8 mouse cellular contexts compared by ENCODE assay signal in genomic region chr5:150032075-150032492, GRCm38 (mm10). TPM values are rescaled to one million over a fixed set of nuclear protein-coding genes. Genes with fewer than 3 reads are reported as not detected.
DNase-seq lines count a peak whose midpoint lies in the region; ATAC-seq and TF ChIP-seq lines count a peak whose summit lies in the region.

No protein-coding gene starts in this region.

- H3K27me3 ChIP-seq in forebrain, embryonic 14.5 days (replicated peaks; ENCODE audit: control insufficient read depth, insufficient read depth, low read length) = no peaks in the 10 kb centered on the region
- H3K27me3 ChIP-seq in forebrain, embryonic 15.5 days = no peaks in the 10 kb centered on the region
- no peaks in the 10 kb centered on the region for H3K27me3 ChIP-seq in midbrain, postnatal 0 days (ENCODE audit: insufficient read depth, low read length)
- H3K27me3 ChIP-seq in midbrain, embryonic 15.5 days (replicated peaks) = no peaks in the 10 kb centered on the region
- no peaks in the 10 kb centered on the region for H3K27me3 ChIP-seq in limb, embryonic 15.5 days

- H3K9ac ChIP-seq in forebrain, embryonic 14.5 days (ENCODE audit: low read length) = no peak overlapping the region
- no peak overlapping the region for H3K9ac ChIP-seq in forebrain, embryonic 15.5 days (replicated peaks)
- H3K9ac ChIP-seq in midbrain, postnatal 0 days (replicated peaks; ENCODE audit: low read length, poor library complexity, severe bottlenecking) = no peak overlapping the region
- no peak overlapping the region for H3K9ac ChIP-seq in midbrain, embryonic 15.5 days
- no peak overlapping the region for H3K9ac ChIP-seq in limb, embryonic 15.5 days

- no peak for TF ChIP-seq CTCF in midbrain, postnatal 0 days (IDR thresholded peaks at IDR 0.05)

- H3K4me1 ChIP-seq in forebrain, embryonic 14.5 days (ENCODE audit: control insufficient read depth, insufficient read depth, low read length) = no peaks in the 10 kb centered on the region
- peaks cover 5% of the 10 kb centered on the region; the same call in 1 of the 2 replicates for H3K4me1 ChIP-seq in forebrain, embryonic 15.5 days
- H3K4me1 ChIP-seq in midbrain, postnatal 0 days (ENCODE audit: insufficient read depth, low read length) = no peaks in the 10 kb centered on the region
- H3K4me1 ChIP-seq in midbrain, embryonic 15.5 days = 0 out of 2 replicates have a peak, but pooled peaks cover 2% of the 10 kb centered on the region
- peaks cover 12% of the 10 kb centered on the region for H3K4me1 ChIP-seq in limb, embryonic 15.5 days

- H3K4me2 ChIP-seq in forebrain, embryonic 14.5 days (ENCODE audit: low read length) = no peak overlapping the region
- H3K4me2 ChIP-seq in forebrain, embryonic 15.5 days (replicated peaks) = no peak overlapping the region
- H3K4me2 ChIP-seq in midbrain, postnatal 0 days (ENCODE audit: low read depth, low read length, poor library complexity, severe bottlenecking) = no peak overlapping the region
- no peak overlapping the region for H3K4me2 ChIP-seq in midbrain, embryonic 15.5 days
- no peak overlapping the region for H3K4me2 ChIP-seq in limb, embryonic 15.5 days

- DNase-seq in forebrain, embryonic 14.5 days (ENCODE audit: low spot score) = peak; percentile 27
- DNase-seq in midbrain, postnatal 0 days (ENCODE audit: low spot score) = peak; percentile 65
- peak; percentile 44 for DNase-seq in heart, adult 8-10 months (ENCODE audit: low spot score)
- DNase-seq in urinary bladder, postnatal 10 days (ENCODE audit: low spot score) = no peak

- ATAC-seq in forebrain, embryonic 14.5 days = peak; percentile 37; the same call in 1 of the 2 replicates
- no peak for ATAC-seq in forebrain, embryonic 15.5 days (replicated peaks)
- 0 out of 2 replicates have a peak, but pooled peaks have one; percentile 54 for ATAC-seq in midbrain, postnatal 0 days (ENCODE audit: low FRiP score)
- no peak for ATAC-seq in midbrain, embryonic 15.5 days (replicated peaks)
- ATAC-seq in limb, embryonic 15.5 days (ENCODE audit: insufficient number of reproducible peaks, low FRiP score, low TSS enrichment, low read depth) = peak; percentile 74; the same call in 1 of the 2 replicates
- ATAC-seq in megakaryocyte progenitor cell, adult 5-6 weeks (replicated peaks; ENCODE audit: poor library complexity) = no peak

- H3K36me3 ChIP-seq in forebrain, embryonic 14.5 days (ENCODE audit: control insufficient read depth, insufficient read depth, low read length) = no peaks in the 10 kb centered on the region
- no peaks in the 10 kb centered on the region for H3K36me3 ChIP-seq in forebrain, embryonic 15.5 days
- H3K36me3 ChIP-seq in midbrain, postnatal 0 days (ENCODE audit: insufficient read depth, low read length) = no peaks in the 10 kb centered on the region
- no peaks in the 10 kb centered on the region for H3K36me3 ChIP-seq in midbrain, embryonic 15.5 days (replicated peaks)
- H3K36me3 ChIP-seq in limb, embryonic 15.5 days = no peaks in the 10 kb centered on the region

- no peaks in the 10 kb centered on the region for H3K9me3 ChIP-seq in forebrain, embryonic 14.5 days (replicated peaks; ENCODE audit: control insufficient read depth, low read length)
- H3K9me3 ChIP-seq in forebrain, embryonic 15.5 days = no peaks in the 10 kb centered on the region
- no peaks in the 10 kb centered on the region for H3K9me3 ChIP-seq in midbrain, postnatal 0 days (ENCODE audit: low read length)
- no peaks in the 10 kb centered on the region for H3K9me3 ChIP-seq in midbrain, embryonic 15.5 days
- H3K9me3 ChIP-seq in limb, embryonic 15.5 days = no peaks in the 10 kb centered on the region

- WGBS in forebrain, embryonic 14.5 days = 36% methylated on average over 3 of the region's 3 CpGs
- 29% methylated on average over 3 of the region's 3 CpGs for WGBS in forebrain, embryonic 15.5 days
- 29% methylated on average over 3 of the region's 3 CpGs for WGBS in midbrain, postnatal 0 days
- WGBS in midbrain, embryonic 15.5 days = 39% methylated on average over 3 of the region's 3 CpGs
- 26% methylated on average over 3 of the region's 3 CpGs for WGBS in limb, embryonic 15.5 days

- H3K27ac ChIP-seq in forebrain, embryonic 14.5 days (ENCODE audit: low read depth, low read length) = no peak overlapping the region
- H3K27ac ChIP-seq in forebrain, embryonic 15.5 days (replicated peaks) = no peak overlapping the region
- H3K27ac ChIP-seq in midbrain, postnatal 0 days (ENCODE audit: low read depth, low read length) = no peak overlapping the region
- H3K27ac ChIP-seq in midbrain, embryonic 15.5 days = no peak overlapping the region
- H3K27ac ChIP-seq in limb, embryonic 15.5 days = no peak overlapping the region

- no peak overlapping the region for H3K4me3 ChIP-seq in forebrain, embryonic 14.5 days (ENCODE audit: low read depth, low read length)
- H3K4me3 ChIP-seq in forebrain, embryonic 15.5 days = no peak overlapping the region
- H3K4me3 ChIP-seq in midbrain, postnatal 0 days (ENCODE audit: low read depth, low read length) = no peak overlapping the region
- no peak overlapping the region for H3K4me3 ChIP-seq in midbrain, embryonic 15.5 days
- no peak overlapping the region for H3K4me3 ChIP-seq in limb, embryonic 15.5 days

RNA-seq across cellular contexts. Expression of gene Rxfp2, which starts 13.6 kb away (rescaled TPM):
- polyA plus RNA-seq in forebrain, embryonic 14.5 days (2014; fragmentation: Nextera tagmentation; extraction: Ambion mirVana) = 0.25 and 0.30 TPM in 2 replicates
- polyA plus RNA-seq in forebrain, embryonic 15.5 days (2015; fragmentation: Nextera tagmentation; extraction: Ambion mirVana) = 0.27 and 0.60 TPM in 2 replicates
- 0.38 and 1.5 TPM in 2 replicates for total RNA-seq in midbrain, postnatal 0 days (2014; rRNA removed)
- 1.4 and 1.6 TPM in 2 replicates for polyA plus RNA-seq in midbrain, postnatal 0 days (2015; fragmentation: Nextera tagmentation; extraction: Ambion mirVana)
- polyA plus RNA-seq in midbrain, embryonic 15.5 days (2015; fragmentation: Nextera tagmentation; extraction: Ambion mirVana) = 1.2 and 1.4 TPM in 2 replicates
- total RNA-seq in heart, adult 8-10 months (2022) = not detected
- polyA plus RNA-seq in limb, embryonic 15.5 days (2015; fragmentation: Nextera tagmentation; extraction: Ambion mirVana) = 0.10 TPM in 1 of 2 replicates, not detected in the other
- total RNA-seq in megakaryocyte progenitor cell, adult 5-6 weeks (2015) = not detected in 2 replicates
- total RNA-seq in megakaryocyte progenitor cell, adult 5-6 weeks (2017) = not detected in 2 replicates

Comparison
In these comparisons a context has a peak if more than half of its experiments do, and no peak if none do; other contexts are left out.
1. ATAC-seq: peak in forebrain, embryonic 14.5 days (single experiment), midbrain, postnatal 0 days (single experiment) and limb, embryonic 15.5 days (single experiment); none in forebrain, embryonic 15.5 days (single experiment), midbrain, embryonic 15.5 days (single experiment) and megakaryocyte progenitor cell, adult 5-6 weeks (single experiment).